Mouse (Mus musculus) bone marrow macrophage, adult 2 months (primary cell): ENCODE results near the gene Plbd1.

Source experiments
- CTCF ChIP-seq: IDR thresholded peaks from 2 replicates; pipeline ENCODE4 v1.5.1; 2012; ENCODE audit warnings: low read depth, mild to moderate bottlenecking, low read length, moderate library complexity
- POLR2A ChIP-seq: IDR thresholded peaks from 2 replicates; pipeline ENCODE4 v1.6.1; 2012; ENCODE audit warnings: mild to moderate bottlenecking, low read depth, low read length, borderline replicate concordance

- no peak for TF ChIP-seq CTCF
- TF ChIP-seq POLR2A = no peak
Observed at GRCm38 (mm10) chr6:136655786-136656185, 5.9 kb downstream of the Plbd1 start.
